Comparison of ENCODE assay signal across 12 mouse cellular contexts in genomic region chr4:128949470-128950005, GRCm38 (mm10). TPM values are rescaled to one million over a fixed set of nuclear protein-coding genes. Genes with fewer than 3 reads are reported as not detected.
A peak's percentile ranks its signal among the peaks of the same experiment; 100 is the strongest.
DNase-seq lines count a peak whose midpoint lies in the region; ATAC-seq lines count a peak whose summit lies in the region.
"Had no signal": no experiment of that assay in that cellular context is flagged by ENCODE, and none has a peak within 500 bp of the region (broad histone marks: within the 10 kb centered on the region; RNA-seq: fewer than 3 reads in every experiment).

No protein-coding gene starts in this region.

- no peaks in the 10 kb centered on the region for H3K36me3 ChIP-seq in hindbrain, embryonic 11.5 days (ENCODE audit: control insufficient read depth, insufficient read depth, low read length)
- H3K36me3 ChIP-seq in hindbrain, embryonic 12.5 days = no peaks in the 10 kb centered on the region
- 0 out of 2 replicates have a peak, but pooled peaks cover 2% of the 10 kb centered on the region for H3K36me3 ChIP-seq in kidney, embryonic 15.5 days
- H3K36me3 ChIP-seq: hindbrain, embryonic 10.5 days had no signal

- 49% methylated on average over 15 of the region's 15 CpGs for WGBS in hindbrain, embryonic 11.5 days
- 52% methylated on average over 15 of the region's 15 CpGs for WGBS in hindbrain, embryonic 12.5 days
- 33% methylated on average over 15 of the region's 15 CpGs for WGBS in kidney, embryonic 15.5 days

- H3K27ac ChIP-seq in hindbrain, embryonic 11.5 days (ENCODE audit: low read depth, low read length) = no peak overlapping the region
- no peak overlapping the region for H3K27ac ChIP-seq in hindbrain, embryonic 12.5 days
- H3K27ac ChIP-seq in kidney, embryonic 15.5 days = no peak overlapping the region
- H3K27ac ChIP-seq: hindbrain, embryonic 10.5 days; liver, embryonic 14.5 days had no signal

- no peaks in the 10 kb centered on the region for H3K27me3 ChIP-seq in hindbrain, embryonic 11.5 days (ENCODE audit: control insufficient read depth, insufficient read depth, low read length)
- no peaks in the 10 kb centered on the region for H3K27me3 ChIP-seq in hindbrain, embryonic 12.5 days
- no peaks in the 10 kb centered on the region for H3K27me3 ChIP-seq in kidney, embryonic 15.5 days

- H3K4me2 ChIP-seq in hindbrain, embryonic 11.5 days (replicated peaks; ENCODE audit: low read depth, low read length) = no peak overlapping the region
- no peak overlapping the region for H3K4me2 ChIP-seq in hindbrain, embryonic 12.5 days (replicated peaks)
- H3K4me2 ChIP-seq in kidney, embryonic 15.5 days = no peak overlapping the region

- no peak for ATAC-seq in hindbrain, embryonic 11.5 days (ENCODE audit: low FRiP score)
- ATAC-seq in hindbrain, embryonic 12.5 days (ENCODE audit: low FRiP score) = no peak
- ATAC-seq in kidney, embryonic 15.5 days (replicated peaks; ENCODE audit: low FRiP score) = 0 out of 2 replicates have a peak, but pooled peaks have one; percentile 18

- DNase-seq in hindbrain, embryonic 11.5 days (ENCODE audit: low spot score) = no peak
- peak; percentile 19 for DNase-seq in thymus, postnatal 4 days
- DNase-seq in thymus, postnatal 14 days = no peak
- peak; percentile 52 for DNase-seq in yolk sac, embryonic 10.5 days (ENCODE audit: low spot score)
- no peak for DNase-seq in ovary, postnatal 14 days (ENCODE audit: low spot score)
- DNase-seq in adrenal gland, adult 2 months = no peak
- DNase-seq: adrenal gland, adult 8-10 months; cerebellum, adult 2 months had no signal

- H3K4me1 ChIP-seq in hindbrain, embryonic 11.5 days (replicated peaks; ENCODE audit: control insufficient read depth, insufficient read depth, low read length) = no peaks in the 10 kb centered on the region; the same call in 1 of the 2 replicates
- H3K4me1 ChIP-seq in hindbrain, embryonic 12.5 days = peaks cover 5% of the 10 kb centered on the region; the same call in 1 of the 2 replicates
- peaks cover 9% of the 10 kb centered on the region for H3K4me1 ChIP-seq in kidney, embryonic 15.5 days

- no peak overlapping the region for H3K4me3 ChIP-seq in hindbrain, embryonic 11.5 days (ENCODE audit: low read depth, low read length)
- no peak overlapping the region for H3K4me3 ChIP-seq in hindbrain, embryonic 12.5 days
- H3K4me3 ChIP-seq in kidney, embryonic 15.5 days (replicated peaks) = no peak overlapping the region
- H3K4me3 ChIP-seq: hindbrain, embryonic 10.5 days had no signal

- no peaks in the 10 kb centered on the region for H3K9me3 ChIP-seq in hindbrain, embryonic 11.5 days (ENCODE audit: control insufficient read depth, low read length)
- H3K9me3 ChIP-seq in hindbrain, embryonic 12.5 days (replicated peaks) = no peaks in the 10 kb centered on the region
- H3K9me3 ChIP-seq in kidney, embryonic 15.5 days (replicated peaks) = no peaks in the 10 kb centered on the region
- H3K9me3 ChIP-seq: hindbrain, embryonic 10.5 days had no signal

- 0 out of 2 replicates have a peak overlapping the region, but pooled peaks have one; percentile 4 for H3K9ac ChIP-seq in hindbrain, embryonic 11.5 days (ENCODE audit: low read depth, low read length)
- H3K9ac ChIP-seq in hindbrain, embryonic 12.5 days = no peak overlapping the region
- H3K9ac ChIP-seq in kidney, embryonic 15.5 days = no peak overlapping the region
- H3K9ac ChIP-seq: liver, embryonic 14.5 days had no signal

RNA-seq across cellular contexts. Expression of gene Azin2, which starts 12.7 kb away (rescaled TPM):
- polyA plus RNA-seq in hindbrain, embryonic 11.5 days (2014; fragmentation: Nextera tagmentation; extraction: Ambion mirVana) = 10.8 and 12.5 TPM in 2 replicates
- polyA plus RNA-seq in hindbrain, embryonic 12.5 days (2016; fragmentation: Nextera tagmentation; extraction: Ambion mirVana) = 17.7 and 21.4 TPM in 2 replicates
- polyA plus RNA-seq in kidney, embryonic 15.5 days (2015; fragmentation: Nextera tagmentation; extraction: Ambion mirVana) = 19.4 and 20.3 TPM in 2 replicates
- total RNA-seq in adrenal gland, adult 2 months (2021) = 10 to 100 TPM; 36.2 to 55.1 TPM
- 39.0 and 45.9 TPM in 2 replicates for polyA plus RNA-seq in adrenal gland, adult 2 months (2012; rRNA removed)

RNA-seq across cellular contexts. Expression of gene Ak2, which starts 42.2 kb away (rescaled TPM):
- 119 and 128 TPM in 2 replicates for polyA plus RNA-seq in hindbrain, embryonic 11.5 days (2014; fragmentation: Nextera tagmentation; extraction: Ambion mirVana)
- 122 and 128 TPM in 2 replicates for polyA plus RNA-seq in hindbrain, embryonic 12.5 days (2016; fragmentation: Nextera tagmentation; extraction: Ambion mirVana)
- polyA plus RNA-seq in kidney, embryonic 15.5 days (2015; fragmentation: Nextera tagmentation; extraction: Ambion mirVana) = 224 and 231 TPM in 2 replicates
- total RNA-seq in adrenal gland, adult 2 months (2021) = 100 to 1,000 TPM; 111 to 154 TPM
- polyA plus RNA-seq in adrenal gland, adult 2 months (2012; rRNA removed) = 42.0 and 51.8 TPM in 2 replicates

Comparison
In these comparisons a context has a peak if more than half of its experiments do, and no peak if none do; other contexts are left out.
1. DNase-seq: peak in thymus, postnatal 4 days (single experiment) and yolk sac, embryonic 10.5 days (single experiment); none in hindbrain, embryonic 11.5 days (single experiment), thymus, postnatal 14 days (single experiment), ovary, postnatal 14 days (single experiment) and adrenal gland, adult 2 months (single experiment).